Mouse (Mus musculus) gastrocnemius, adult 18-20 months (tissue): ENCODE measurements around the gene Ripor2. TPM values are rescaled to one million over a fixed set of nuclear protein-coding genes. Genes with fewer than 3 reads are reported as not detected.

Experiments used
- DNase-seq: peaks from one replicate; pipeline ENCODE4 v3.0.0; 2021; ENCODE audit warnings: low spot score
- long read RNA-seq, 2 experiments: library from polyadenylated mRNA; stranded (forward); transcript quantifications; one replicate each; pipeline ENCODE4 v2.0.0; 2021
- total RNA-seq, 2 experiments: library from RNA; stranded (reverse); gene quantifications; 2 replicates each; pipeline ENCODE4 v1.2.3; 2021

Gene Ripor2
- 1 to 10 TPM; 2.9 to 5.2 TPM for total RNA-seq
- long read RNA-seq, experiment 1, partial matches to known transcripts = 2 of 7 reads
- long read RNA-seq, experiment 1, other reads (novel, unspliced or antisense) = 5 of 7 reads
- long read RNA-seq, experiment 2, full-length matches to known transcripts = 1 of 5 reads
- long read RNA-seq, experiment 2, partial matches to known transcripts = 0 of 5 reads
- long read RNA-seq, experiment 2, other reads (novel, unspliced or antisense) = 4 of 5 reads

DNA sequence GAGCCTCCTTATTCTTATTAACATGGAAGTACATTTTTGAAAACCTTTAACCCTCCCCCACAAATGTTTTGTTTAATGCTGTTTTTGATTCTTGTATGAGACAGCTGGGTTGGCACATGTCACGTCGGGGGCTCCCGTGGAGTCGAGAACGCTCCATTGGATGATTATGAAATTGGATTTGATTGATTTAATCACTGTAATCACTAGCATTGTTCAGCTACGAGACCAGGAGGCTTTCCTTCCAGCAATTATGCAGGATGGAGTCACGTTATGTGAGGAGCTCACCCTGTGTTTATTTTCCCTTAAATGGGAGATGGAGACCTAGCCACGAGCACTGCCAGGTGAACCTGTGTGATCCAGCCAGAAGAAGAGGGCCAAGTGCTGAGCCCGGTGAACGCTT lies at the start of gene Ripor2:
Gene Ripor2, plus strand, starts transcription at position 357 of the 400 bp plus-strand sequence.
- no peak for DNase-seq

DNA sequence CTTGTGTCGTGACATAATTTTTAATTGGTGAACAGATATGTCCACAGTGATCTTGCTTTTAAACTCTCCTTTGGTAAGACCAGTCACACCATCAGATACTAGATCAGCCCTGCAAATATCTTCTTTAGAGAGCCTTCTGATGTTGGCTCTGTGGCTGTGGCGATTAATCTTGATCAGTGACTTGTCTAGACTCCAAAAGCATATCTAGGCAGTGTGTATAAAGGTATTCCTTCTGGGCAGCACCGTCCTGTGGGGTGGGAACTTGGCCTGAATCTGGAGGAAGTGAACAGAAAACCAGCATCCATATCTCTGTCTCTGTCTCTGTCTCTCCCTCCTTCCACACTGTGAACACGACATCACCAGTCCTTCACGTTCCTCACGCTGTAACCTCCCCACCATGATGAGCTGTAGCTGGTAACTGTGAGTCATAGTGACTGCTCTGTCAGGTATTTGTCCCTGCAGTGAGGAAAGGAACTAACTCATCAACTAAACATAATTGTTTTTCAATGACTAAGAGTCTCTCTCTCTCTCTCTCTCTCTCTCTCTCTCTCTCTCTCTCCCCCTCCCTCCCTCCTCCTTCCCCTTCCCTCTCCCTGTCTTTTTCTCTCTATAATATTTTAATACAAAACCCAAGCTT lies 45.3 kb upstream of the Ripor2 start:
- DNase-seq = no peak

DNA sequence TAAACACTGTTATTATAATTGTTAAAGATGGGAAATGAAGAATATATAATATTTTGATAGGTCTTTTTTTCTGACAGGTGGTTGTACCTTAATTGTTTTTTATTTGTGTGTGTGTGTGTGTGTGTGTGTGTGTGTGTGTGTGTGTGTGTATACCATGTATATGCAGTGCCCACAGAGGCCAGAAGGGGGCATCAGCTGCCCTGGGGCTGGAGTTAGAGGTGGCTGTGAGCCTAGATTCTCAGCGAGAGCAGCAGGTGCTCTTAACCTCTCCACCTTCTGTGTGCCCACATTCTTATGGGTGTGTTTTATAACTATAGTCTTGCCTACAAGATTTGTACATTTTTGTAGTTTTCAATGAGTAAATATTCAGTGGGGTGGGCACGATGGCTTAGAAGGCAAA lies 44.0 kb upstream of the Ripor2 start:
- DNase-seq = no peak

DNA sequence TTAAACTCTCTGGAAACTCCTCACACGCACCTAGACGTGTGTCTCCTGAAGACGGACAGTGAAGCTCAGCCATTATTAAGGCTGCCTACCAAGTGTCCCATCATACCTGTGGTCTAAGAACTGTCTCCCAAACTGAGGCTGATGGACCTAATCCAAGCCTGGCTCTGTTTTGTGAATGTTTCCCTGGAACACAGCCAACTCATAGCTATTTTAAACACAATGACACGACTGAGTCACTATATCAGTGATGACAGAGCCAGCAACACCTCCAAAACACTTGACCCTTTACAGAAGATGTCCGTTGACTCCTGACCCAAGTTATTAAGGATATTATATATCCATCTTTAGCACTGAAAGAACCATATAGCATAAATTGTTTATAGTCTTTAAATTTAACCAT lies 43.0 kb upstream of the Ripor2 start:
- DNase-seq = no peak

DNA sequence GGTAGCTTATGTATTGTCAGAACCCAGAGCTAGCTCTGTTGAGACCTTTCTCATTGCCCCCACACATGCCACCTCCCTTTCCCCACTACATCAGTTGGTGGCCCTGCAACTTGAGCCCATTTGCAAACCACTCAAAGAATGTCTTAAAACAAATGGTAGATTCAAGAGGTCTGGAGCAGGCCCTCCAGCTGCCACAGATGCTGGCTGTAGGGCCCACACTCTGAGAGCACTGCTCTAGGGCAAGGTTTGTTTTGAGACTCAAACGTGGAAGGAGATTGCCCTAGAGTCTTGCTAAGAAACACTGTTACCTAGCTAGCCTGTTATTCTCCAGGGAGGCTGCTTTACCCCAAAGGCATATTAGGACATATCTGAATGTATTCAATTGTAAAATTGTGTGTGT lies 36.3 kb upstream of the Ripor2 start:
- no peak for DNase-seq

DNA sequence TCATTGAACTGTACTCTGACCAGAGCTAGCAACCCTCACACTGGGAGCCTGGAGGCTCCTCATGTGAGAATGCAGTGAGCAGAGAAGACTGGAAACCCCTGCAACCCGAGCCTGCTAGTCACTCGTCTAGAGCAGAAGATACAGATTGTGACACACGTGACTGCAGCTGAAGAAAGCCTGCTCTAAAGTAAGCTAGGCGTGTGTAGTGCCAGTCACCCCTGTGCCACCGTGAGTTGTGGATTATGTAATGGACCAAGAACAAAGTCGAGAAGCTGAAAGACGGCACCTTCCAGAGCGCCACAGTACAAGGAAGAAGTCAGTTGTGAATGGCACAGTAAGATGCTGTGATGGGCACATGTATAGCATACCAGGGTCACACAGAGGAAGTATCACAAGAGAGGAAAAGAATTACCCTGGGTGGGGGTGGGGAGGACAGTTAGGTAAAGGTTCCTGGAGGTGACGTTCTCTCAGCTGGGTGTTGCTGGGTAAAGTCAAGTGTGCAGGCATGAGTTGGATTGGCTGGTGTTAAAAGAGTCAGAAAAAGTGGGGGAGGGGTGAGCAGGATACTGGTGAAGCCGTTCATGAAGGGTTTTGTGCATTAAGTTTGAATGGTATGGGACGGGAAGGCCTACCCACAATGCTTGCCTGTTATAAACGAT lies 35.1 kb upstream of the Ripor2 start:
- no peak for DNase-seq

DNA sequence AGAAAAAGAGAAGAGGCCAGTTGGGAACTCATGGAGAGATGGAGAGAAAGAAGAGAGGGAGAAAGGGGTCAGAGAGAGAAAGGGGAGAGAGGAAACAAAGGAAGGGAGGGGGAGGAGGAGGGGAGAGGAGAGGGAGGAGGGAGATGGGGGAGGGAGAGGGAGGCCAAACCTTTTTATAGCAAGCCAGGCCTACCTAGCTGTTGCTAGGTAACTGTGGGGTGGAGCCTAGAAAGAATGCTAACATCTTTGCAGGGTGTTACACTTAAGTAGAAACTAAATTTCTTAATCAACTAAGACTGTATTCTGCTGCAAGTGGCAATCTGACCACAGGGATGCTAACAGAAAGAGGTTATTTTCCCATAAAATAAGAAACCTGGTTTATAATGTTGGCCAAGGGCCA lies 33.1 kb upstream of the Ripor2 start:
- DNase-seq = no peak

DNA sequence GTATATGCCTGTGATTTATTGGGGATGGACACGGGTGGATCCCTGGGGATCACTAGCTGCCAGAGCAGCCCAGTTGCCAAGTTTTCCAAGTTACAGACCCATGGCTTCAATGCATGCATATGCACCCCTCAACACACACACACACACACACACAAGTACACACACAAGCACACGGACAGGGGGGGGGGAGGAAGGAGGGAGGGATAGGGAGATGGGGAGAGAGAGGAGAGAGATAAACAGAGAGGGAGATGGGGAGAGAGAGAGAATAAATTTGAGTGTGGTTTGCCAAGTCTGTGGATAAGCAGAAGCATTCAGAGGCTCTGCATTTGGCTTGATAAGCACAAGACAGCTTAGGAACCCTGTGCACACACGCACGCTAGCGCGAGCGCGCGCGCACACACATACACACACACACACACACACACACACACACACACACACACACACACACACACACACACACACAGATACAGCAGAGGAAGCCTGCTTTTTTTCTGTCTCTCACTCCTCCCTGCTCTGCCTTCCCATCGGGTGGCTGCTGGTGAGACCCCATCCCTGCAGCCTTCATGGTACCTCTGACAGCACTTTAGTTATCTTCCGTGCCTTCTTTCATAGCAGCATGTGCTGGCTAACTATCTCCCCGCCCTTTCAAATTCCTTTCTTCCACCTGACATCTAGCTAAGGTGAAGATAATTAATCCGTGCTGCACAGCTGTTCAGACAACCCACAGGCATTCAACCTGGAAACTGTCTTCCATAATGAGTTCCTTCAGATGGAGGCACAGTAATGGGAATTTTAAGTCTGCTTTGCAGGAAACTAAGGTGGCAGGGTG lies 30.7 kb upstream of the Ripor2 start:
- no peak for DNase-seq

DNA sequence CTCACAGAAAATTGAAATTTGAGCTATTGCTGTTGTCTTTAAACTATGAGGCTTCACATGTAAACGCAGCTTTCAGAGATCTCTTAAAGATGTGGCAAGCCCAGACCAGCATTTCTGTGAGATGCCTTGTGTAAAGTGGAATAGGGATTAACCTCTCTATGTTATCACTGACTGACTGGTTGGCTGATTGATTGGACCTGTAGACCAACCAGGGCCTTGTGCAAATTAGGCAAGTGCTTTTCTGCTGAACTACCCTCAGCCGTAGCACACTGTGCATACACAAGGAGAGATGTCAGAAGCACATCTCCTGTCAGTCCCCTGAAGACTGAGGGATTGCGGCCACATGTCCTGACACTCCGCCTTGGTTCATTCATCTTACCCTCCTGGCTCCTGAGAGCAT lies 29.9 kb upstream of the Ripor2 start:
- no peak for DNase-seq

DNA sequence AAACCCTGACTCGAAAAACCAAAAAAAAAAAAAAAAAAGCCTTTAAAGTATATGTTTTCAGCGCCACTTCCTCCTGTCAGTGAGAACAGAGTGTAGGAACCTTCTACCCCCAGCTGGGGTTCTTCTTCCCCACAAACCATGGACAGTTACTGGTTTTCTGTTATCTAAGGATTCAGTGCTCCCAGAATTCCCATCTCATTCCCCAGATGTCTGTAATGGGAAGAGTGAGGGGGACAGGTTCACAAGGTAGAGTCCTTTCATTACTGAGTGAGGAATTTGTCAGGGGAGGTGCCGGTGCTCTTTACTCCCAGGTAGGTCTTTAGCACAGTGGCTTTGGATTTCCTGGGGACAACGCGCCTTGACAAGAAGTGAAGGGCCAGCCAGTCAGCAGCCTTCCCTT lies 20.6 kb upstream of the Ripor2 start:
- no peak for DNase-seq

DNA sequence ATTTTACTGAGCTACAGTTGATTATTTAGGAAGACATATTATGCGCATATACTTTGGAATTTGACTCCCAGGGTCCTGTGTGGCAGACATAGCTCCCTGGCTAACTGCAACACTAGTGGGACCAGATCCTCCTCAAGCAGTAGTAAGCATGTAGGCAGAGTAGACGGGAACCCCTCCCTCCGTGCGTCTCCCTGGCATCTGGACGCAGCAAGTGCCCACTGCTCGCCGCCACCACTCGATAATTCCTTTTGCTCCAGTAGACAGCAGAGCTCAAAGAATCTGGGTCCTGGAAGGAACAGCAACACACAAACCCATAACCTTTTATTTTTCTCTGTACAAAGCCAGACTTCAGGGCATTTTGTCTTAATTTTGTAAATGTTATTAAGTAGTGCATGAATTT lies 17.3 kb upstream of the Ripor2 start:
- DNase-seq = no peak

DNA sequence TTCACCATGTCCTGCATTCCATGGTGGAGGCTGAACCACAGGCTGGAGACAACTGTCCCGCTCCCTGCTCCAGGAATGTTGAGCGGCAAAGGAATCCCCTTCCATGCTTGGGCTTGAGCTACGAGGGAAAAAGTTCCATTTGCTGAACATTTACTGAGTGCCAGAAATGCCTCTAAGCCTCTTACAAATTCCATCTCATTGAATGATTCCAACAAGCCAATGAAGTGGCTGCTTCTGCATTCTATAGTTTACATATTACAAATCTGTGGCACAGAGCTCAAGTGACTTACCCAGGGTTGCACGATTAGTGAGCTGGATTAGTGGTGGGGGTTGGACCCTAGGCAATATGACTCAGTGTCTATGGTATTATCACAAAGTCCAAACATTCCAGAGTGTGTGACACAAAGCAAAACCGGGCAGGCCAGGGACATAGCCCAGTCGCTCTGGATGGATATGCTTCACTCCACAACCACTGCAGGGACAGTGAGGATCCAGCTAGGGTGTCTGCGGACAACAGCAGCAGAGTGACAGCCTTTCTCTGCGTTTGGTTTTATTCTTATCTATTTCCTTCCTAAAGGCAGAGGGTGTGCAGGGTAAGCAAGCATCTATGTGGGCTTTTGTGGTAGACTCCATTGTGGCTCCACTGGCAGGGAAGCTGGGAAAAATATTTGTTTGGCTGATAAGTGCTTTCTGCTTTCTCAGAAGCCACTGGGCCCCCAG lies 16.6 kb upstream of the Ripor2 start:
- DNase-seq = peak; percentile 5

DNA sequence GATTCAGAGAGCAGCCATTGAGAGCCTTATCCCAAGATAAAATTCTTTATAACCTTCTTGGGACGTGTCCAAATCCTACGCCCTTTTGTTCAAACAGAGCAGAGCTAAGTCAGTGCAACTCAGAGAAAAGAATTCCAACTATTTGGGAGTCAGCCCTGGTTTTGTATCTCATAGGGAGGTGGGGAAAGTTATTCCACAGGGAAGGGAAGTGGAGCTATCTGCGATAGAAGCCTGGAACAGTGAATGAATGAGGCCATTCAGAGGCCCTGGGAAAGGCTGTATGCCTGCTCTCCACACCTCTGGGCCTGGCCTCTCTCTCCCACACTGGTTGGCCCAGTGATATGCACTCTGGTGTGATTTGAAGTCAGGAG lies 16.1 kb upstream of the Ripor2 start:
- peak; percentile 36 for DNase-seq

DNA sequence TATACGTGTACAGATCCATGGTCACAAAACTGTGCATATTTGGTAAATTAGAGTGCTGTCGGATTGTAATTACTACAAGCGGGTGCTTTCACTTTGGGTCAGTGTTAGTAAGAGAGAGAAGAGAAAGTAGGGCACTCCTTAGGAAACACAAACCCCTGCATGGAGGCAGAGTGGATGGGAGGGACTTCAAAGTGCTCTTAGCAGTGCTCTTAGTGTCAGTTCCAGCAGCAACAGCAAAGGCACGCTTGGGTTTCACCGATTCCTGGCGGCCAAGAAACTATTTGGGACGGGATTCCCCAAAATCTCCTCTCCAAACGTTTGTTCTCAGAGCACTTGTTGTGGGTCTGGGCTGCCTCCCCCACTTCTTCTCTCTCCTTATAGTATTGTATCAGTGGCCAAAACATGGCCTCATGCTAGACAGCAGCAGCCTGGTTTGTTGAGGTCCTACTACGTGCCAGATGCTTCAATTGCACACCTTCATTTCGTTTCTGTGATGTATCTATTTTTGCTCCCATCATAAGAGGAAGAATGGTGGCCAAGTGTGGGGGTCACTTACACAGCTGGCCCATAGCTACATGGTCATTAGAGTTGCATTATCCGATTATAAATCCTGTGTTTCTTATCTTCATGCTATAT lies 14.7 kb upstream of the Ripor2 start:
- DNase-seq = no peak

DNA sequence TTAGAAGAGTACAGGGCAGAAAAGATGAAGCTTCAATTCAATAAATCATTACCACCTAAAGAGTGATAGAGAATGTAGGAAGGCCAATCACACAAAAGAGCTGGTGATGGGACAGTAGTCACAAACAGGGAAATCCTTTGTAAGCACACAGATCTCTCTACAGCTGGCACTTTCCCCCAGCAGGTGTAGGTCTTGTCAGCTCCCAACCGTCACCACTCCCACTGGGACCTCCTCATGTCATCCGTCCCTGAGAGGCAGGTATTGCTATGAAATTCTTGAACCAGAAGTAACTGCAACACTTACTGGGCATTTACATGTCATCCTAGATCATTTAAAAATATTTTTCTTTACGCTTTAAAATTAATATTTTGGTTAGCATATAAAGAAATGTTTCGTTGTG lies 12.9 kb upstream of the Ripor2 start:
- no peak for DNase-seq

DNA sequence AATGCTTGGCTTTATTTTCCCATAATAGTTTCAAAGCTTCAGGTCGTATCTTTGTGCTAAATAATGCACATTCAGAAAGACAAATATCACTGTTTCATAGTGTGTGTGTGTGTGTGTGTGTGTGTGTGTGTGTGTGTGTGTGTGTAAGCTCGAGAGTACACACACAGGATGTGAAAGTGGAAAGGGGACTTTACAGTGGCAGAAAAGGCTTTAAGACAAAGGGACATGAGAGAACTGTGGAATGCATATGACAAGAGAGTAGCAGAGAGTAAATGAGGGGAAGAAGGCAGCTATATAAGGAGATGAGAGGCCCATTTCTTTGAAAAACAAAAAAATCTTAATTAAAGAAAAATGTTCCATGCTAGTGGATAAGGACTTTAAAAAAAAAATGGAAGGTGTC lies 11.3 kb upstream of the Ripor2 start:
- DNase-seq = no peak

DNA sequence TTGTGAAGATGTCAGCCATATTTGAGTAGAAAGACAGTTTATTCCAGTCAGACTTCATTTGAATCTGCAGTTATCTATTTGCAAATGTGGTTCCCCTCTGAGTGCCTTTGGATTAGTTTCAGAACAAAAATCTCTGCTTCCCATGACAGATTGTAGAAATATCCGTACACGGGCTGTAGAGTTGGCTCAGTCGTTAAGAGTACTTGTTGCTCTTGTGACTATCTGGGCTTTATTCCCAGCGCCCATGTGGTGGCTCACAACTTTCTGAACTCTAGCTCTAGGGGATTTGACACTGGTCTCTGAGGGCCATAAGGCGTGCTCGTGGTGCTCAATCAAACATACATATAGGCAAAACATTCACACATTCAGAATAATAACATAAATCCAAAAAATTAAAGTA lies 10.1 kb upstream of the Ripor2 start:
- DNase-seq = no peak

DNA sequence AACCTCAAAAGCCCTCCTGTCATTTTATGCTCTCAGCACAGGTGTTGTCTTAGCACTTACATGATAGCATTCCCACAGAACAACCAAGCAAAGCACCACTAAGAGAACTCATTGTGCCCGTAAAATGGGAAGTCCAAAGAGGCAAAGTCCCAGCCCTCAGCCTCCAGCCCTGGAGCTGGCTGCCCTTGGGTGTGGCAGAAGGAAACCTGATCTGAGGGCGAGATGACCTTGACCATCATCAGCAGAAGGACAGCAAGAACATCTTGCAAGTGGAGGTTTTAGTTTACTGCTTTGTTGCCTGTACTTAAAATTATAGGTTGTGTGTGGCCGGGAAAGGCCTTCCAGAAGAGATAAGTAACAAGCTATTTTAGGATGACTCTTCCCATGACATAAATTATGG lies 6.9 kb upstream of the Ripor2 start:
- DNase-seq = no peak

DNA sequence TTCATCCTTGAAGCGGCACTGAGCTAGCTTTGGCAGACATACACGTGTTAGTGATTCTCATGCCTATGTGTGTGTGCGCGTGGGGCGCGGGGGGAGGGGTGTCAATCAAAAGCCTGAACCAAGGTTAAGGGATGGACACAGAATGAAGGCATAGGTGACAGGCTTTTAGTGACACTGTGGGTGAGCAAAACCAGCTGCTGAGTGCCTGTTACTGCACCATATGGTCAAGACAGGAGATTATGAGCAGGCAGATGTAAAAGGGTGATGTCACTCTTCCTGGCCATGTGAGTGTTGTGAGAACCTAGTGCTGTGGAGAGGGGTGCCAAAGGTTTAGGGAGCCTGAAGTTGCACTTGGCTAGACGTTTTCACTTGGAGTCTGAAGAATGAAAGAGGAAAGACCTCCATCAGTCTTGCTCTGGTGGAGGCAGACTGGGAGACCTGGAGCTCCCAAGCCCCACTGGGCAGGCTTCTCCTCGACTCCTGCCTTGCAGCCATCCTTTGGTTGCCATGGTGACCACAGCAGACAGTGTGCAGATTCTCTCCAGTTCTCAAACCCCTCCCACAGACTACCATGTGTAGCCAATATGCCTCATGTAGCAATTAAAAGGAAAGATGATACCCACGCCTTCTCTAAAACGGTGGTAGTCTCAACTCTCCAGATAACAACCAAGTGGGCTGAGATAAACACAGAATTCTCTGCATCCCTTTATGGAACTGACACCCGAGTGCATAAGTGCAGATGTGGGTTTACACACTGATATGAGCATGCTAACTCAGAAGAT lies 5.5 kb upstream of the Ripor2 start:
- DNase-seq = no peak

DNA sequence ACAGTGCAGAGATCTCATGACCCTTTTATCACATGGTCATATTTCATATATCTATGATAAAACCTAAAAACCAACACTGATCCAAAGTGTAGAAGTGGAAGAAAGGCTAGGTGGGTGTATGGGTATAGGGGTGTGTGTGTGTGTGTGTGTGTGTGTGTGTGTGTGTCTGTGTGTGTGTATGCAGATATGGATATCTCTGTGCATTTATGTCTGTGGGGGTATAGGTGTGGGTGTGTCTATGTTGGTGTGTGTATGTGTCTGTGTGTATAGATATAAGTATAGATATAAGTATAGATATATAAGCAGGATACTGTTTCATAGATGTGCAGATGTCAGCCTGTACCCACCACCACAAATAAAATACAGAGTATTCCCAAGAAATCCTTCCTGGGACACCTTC lies 3.7 kb upstream of the Ripor2 start:
- no peak for DNase-seq
